Mouse (Mus musculus) thymus, postnatal 4 days (tissue): ENCODE results near the gene Tnip2.

Experiments used
- DNase-seq: peaks from one replicate; pipeline ENCODE4 v3.0.0; 2021

The Tnip2 gene

DNA sequence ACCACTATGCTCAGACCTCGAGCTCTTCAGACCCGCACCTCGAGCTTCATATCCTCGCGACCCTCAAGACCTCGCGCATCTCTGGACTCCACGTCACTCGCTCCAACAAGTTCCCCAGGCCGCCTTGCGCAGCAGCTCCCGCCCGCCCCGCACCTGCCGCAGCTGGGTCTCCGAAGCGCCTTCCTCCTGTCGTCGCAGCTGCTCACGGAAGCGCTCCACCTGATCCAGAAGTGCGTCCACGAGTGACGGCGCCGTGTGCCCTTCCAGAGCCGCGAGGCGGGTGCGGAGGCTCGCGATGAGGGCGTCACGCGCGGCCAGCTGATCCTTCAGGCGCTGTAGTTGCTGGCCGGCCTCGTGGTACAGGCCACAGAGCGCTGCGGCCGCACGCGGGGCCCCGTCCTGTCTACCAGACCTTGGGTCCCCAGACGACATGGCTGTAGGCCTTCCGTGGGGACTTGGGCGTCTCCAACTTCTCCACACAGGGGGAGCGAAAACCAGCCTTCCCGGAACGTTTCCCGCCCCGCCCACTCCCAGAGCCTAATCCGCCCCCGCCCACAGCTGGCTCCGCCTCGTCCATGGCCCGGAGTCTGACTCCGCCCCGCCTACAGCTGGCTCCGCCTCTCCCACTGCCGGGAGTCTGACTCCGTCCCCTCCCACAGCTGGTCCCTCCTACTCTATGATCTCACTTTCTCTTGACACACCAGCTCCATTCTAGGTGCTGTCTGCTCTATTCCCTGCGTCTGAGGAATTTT lies at the start of gene Tnip2:
TSS of gene Tnip2 (minus strand) at position 526 of the 752 bp plus-strand sequence.
- DNase-seq = peak; percentile 99

DNA sequence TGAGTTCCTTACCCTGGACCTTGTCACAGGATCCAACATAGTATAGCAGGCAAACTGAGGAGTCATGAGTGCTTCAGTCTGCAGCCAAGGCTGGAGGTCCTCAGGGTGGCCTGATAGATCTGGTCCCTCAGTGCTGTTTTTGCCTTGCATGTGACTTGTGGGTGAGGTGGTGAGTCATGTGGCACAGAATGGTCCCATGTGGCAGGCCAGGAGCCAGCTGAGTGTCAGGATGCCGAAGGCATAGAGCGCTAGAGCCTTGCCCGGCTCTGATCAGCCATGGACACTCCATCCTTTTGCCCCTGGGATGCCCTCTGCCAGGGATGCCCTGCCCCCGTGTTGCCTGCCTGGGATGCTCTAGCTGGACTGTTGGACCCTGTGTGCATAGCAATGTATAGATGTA lies 38.0 kb upstream of the Tnip2 start:
- no peak for DNase-seq

DNA sequence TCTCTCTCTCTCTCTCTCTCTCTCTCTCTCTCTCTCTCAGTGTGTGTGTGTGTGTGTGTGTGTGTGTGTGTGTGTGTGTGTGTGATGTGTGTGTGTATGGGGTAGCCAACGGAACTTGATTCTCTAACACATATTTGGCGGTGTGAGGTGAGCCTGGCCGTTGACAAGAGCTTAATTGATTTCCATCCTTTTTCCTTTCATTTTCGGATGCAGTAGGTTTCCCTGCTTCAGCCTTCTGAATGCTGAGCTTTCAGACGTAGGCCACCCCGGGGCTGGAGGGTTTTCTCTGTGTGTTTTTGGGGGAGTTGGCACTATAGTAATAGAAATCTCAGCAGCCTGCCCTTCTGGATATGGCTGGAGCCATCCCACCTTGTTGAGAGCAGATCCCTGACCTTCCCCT lies 36.5 kb upstream of the Tnip2 start:
- DNase-seq = no peak

DNA sequence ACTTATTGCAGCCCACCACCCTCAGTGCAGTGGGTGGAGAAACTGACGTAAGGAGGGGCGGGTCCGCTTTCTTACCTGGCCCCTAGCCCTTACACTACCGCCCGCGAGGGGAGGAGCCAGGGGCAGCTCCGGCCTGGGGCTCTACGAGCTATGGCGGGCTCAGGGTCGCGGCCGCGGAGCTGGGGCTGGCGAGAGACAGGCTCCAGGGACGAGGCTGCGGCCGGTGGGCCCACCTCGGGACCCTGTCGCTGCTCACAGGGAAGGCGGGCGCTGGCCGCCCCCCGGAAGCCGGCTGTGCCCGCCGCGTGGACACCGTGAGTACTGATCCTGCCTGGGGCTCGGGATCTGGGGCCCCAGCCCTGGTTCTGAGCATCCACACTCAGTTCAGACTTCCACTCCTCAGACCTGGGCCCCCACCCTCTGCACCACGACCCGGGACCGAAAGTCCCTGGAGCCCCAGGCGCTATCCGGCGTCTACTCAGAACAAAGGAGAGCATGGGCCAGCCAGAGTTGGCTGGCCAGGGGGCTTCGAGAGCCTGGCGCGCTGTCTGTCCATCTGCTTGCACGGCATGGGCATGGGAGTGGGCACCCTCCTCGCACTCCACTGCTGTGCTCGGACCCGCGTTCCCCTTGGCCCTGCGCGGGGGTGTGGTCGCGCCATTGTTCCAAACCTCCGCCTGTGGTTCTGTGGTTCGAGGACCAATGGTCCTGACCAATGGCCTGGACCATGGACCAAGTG lies 35.9 kb upstream of the Tnip2 start:
- peak; percentile 66 for DNase-seq

DNA sequence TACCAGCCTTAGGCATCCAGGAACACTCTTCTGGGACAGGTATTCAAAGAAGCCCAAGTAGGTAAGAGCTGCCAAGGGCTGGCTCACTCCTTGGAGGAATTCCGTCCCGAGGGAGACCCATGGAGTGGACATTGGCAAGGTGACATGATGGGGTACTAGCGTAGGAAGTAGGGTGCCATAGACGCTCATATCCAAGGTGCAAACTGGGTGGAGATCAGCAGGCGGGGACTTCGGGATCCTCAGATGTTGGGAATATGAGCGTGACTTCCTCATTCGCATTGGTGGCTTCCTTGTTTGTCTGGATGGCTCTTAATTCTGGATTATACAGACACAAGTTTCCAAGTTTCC lies 35.3 kb upstream of the Tnip2 start:
- no peak for DNase-seq

DNA sequence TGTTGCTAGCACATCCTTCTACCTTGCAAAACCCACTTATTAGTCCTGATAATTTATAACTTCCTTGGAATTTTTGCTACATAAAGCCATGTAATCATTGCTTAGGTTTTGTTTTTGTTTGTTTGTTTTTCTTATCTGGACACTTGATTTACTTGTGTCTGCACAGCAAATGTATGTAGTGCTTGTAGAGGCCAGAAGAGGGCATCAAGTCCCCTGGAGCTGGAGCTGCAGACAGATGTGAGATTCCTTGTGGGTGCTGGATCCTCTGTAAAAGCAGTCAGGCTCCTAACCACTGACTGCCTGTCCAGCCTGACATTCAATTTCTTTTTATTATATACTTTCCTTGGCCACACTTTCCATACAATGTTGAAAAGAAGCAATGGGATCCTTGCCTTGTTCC lies 33.6 kb upstream of the Tnip2 start:
- DNase-seq = peak; percentile 52

DNA sequence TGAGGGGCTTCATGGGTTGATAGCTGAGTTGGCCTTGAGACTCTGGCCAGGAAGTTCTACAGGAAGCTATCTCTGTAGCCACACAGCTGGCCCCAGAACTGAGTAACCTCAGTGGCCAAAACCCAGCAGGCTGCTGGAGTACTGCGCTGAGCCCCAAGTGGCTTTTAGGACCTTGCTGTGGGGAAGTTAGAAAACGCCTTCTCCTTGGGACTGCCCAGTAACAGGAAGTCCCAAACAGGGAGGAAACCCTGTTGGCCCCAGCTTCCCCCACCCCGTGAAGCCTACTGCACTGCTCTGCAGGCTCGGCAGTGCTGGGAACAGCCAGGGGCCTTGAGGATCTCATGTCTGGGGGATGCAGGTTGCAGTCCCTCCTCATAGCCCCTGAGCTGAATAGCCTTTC lies 29.3 kb upstream of the Tnip2 start:
- peak; percentile 29 for DNase-seq

DNA sequence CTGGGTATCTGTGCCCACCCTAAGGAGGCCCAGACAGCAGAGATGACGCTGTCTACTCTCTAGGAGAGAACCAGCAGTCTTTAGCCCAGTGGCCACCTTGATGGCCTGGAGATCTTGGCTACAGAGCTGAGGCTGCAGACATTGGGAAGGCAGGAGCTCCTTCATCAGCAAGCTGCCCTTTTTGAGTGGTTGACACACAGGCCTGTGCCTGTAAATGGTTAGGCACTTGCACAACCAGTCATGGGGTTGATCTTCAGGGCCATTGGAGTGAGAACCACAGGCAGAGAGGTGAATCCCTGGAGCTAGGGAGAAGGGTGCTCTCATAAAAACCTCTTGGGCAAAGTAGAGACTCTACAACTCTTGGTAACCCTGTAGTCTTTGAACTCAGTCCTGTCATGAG lies 28.4 kb upstream of the Tnip2 start:
- DNase-seq = no peak

DNA sequence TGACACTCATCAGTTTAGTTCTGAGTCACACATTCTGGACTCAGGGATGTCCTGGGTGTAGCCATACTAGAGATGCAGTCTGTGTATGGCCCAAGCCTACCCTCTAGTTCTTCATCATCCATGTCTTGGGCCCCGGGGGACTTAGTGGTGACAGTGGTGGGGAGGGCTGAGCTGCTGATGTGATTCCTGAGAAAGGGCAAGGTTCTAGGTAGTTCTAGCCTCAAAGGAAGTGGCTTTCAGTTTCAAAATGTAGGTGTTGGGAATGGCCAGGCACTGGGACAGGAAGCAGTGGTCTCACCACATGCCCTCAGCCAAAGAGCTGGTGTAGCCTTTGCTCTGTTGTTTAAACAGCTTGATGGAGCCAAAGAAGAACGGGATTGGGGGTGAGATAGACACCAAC lies 25.3 kb upstream of the Tnip2 start:
- no peak for DNase-seq

DNA sequence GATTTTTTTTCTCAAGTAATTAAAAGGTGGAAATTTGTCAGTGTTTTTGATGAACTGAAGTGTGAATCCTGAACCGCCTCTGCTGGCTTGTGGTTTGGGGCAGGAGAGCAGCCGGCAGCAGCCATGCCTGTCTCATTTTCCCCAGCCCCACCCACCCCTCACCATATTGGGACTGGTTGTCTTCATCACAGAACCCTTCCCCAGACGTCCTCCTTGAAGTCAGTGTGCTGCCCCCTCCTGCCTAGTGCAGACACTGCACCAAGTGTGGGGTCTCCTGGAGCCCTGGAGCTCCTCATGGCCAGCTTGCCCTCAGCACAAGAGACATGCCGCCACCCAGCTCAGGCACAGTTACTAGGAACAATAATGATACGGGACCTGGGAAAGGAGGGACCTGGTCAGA lies 24.7 kb upstream of the Tnip2 start:
- peak; percentile 87 for DNase-seq

DNA sequence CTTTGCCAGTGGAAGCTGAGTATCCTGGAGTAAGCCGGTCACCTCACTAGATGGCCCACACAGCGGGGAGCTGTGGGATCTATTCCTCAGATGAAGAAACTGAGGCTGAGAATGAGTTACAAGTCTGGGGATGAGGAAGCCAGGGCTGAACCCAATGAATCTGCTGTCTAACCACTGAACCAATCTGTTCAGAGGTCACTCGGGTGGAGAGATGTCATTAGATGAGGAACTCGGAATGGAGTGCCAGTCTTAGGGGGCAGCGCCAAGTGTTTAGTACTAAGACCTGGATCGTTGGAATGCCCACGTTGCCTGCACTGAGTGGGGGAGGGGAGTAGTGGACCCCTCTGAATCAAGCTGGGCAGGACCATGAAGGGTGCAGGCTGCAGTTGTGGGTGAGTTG lies 24.3 kb upstream of the Tnip2 start:
- DNase-seq = no peak

DNA sequence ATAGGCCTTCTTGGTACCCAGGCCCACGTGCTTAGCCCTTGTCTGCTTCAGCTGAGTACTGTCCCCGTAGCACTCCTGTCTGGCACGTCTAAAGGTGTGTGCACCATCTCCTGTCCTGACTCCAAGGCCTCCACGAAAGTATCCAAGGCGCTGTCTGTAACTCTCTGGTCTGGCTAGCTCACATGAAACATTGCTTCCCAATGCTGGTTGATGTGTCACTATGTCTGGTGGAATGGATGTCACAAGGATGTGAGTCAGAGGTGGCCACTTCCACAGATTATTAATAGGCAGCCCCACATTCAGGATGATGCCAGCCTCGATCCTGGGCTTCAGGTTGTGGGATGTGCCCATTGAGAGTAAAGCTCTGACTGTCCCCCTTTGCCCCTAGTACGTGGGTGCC lies 22.0 kb upstream of the Tnip2 start:
- no peak for DNase-seq

DNA sequence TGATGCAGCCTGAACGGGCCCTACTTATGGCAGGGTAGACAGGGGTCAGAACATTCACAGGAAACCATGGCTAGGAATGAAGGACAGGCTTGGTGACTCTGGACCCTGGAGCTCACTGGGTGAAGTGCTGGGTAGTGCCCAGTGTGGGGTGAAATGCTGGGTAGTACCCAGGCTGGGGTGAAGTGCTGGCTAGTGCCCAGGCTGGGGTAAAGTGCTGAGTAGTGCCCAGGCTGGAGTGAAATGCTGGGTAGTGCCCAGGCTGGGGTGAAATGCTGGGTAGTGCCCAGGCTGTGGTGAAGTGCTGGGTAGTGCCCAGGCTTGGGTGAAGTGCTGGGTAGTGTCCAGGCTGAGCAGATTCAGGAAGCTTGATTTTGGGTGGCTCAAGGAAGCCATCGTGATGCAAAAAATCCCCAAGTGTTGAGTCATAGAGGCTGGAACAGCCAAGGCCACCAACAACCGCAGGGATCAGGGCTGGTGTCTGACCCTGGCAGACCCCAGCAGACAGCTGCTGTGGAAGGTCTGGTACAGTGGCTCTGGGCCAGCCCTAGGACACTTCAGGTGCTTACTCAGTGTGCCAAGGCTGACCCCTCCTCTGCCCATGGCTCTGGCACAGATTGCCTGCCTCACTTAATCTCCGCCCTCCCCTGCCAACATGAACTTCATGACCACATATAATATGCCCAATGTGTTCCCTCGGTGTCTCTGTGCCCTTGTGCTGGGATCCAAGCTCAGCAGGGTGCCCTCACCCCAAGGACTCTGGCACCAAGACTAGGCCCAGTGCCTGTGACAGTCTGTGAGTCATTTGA lies 21.2 kb upstream of the Tnip2 start:
- DNase-seq = no peak

DNA sequence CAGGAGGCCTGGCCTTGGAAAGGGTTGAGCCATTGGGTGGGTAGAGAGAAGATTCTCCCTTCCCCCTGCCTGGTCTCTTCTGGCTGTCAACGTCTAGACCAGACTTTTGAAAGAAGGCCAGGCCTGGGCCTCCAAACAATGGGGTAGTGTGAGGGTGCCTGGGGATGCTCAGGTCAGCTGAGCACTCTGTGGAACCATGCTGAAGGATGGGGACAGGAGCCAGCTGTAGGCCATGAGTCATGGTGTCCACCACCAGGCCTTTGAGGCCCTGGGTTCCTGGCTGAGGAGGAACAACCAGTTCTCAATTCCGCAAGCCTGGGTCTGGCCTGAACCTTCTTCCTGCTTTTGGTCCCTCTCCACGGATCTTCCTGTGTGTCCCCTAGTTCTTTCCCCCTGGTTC lies 20.0 kb upstream of the Tnip2 start:
- no peak for DNase-seq

DNA sequence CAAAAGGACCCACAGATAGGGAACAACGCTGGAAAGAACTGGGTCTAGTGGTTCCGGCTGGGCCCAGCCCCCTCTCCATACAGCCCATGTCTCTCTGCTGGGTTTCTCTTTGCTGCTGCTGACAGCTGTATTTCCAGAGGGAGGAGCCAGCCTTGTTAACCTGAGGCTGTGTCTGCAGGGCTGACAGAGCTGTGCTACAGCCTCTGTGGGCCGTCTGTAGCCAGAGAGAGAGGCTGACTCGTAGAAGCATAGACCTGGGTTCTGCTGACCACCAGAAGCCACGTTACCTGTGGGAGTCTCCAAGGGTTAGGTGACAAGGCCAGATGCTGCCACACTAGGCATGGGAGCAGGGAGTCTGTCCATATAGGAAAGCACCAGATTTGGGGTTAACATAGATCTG lies 19.3 kb upstream of the Tnip2 start:
- no peak for DNase-seq

DNA sequence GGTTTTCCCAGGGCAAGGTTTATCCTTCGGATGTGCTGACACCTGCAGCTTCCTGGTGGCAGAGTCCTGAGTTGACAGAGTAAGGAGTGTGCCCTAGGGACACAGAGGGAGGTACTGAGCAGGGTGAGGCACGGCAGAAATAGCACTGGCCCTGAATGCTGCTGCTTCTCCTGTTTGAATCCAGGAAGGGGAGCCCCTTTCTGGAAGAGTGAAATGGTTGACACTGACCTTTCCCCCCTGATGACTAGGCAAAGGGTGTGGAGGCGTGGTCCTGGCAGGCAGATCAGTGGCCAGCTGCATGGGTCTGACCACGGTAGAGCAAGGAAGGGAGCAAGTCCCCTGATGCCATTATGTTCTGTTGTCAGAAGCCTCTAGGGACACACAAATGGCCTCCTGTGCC lies 16.9 kb upstream of the Tnip2 start:
- no peak for DNase-seq

DNA sequence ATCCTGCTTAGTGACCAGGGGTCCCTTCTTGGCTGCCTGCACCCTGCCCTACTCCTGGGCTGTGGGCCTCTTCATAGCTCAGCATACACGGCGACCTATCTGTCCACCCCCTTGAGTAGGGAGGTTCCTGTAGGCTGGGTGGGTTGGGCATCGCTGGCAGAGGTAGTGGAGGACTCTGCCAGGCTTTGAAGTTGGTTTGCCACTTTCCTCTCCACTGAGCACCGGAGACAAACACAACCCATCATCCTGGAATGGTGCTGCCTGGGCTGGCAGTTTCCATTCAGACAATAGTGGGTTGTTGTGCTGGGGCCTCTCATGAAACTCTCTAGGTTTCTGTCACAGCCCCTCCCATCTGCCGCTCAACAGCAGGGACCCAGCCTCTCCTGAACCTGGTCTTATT lies 16.3 kb upstream of the Tnip2 start:
- DNase-seq = no peak

DNA sequence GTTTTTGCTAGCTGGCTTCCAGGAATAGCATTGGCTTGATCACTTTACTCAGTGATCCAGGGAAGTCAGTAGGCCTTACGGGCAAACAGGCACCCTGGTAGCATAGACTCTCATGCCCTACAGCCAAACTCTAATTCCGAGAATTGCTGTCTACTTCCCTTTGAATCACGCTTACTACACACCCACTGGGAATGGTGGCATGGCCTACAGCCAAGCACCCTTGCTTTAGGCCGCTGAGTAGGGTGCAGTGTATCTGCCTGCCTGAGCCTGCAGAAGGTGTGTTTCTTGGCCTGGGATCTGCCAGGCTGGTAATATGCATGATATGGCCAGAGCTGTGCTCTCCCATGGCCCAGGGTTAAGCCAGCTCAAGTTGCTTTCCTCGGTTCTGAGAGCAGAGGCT lies 14.9 kb upstream of the Tnip2 start:
- DNase-seq = no peak

DNA sequence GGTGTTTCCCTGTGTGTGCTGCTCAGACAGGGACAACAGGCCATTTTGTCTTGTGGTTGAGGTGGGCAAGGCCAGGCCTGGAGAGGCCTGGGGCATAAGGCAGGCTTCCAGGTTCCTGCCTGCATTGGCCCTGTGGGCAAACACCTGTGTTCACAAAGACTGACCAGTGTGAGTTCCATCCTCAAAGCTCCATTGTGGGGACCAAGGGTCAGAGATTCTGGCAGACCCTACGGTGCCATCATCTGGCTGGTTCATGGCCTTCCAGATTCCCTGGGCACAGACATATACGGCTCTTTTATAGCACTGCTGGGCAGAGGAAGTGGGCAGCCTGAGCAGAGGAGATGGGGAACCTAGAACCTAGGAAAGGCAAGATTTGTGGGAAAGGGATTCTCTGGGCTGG lies 13.6 kb upstream of the Tnip2 start:
- DNase-seq = no peak

DNA sequence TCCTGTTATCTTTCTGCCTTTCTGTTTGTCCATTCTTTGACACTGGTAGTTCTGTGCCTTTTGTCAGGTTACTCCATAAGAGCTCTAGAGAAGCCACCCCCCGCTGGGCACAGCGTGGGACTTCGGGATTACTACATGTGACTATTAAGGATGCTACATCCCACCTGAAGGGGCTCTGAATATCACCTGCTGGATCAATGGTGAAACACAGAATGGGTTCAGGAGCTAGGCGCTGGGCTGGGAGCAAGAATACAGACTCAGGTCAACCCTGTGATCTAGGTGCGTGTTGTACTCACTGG lies 12.6 kb upstream of the Tnip2 start:
- DNase-seq = no peak

DNA sequence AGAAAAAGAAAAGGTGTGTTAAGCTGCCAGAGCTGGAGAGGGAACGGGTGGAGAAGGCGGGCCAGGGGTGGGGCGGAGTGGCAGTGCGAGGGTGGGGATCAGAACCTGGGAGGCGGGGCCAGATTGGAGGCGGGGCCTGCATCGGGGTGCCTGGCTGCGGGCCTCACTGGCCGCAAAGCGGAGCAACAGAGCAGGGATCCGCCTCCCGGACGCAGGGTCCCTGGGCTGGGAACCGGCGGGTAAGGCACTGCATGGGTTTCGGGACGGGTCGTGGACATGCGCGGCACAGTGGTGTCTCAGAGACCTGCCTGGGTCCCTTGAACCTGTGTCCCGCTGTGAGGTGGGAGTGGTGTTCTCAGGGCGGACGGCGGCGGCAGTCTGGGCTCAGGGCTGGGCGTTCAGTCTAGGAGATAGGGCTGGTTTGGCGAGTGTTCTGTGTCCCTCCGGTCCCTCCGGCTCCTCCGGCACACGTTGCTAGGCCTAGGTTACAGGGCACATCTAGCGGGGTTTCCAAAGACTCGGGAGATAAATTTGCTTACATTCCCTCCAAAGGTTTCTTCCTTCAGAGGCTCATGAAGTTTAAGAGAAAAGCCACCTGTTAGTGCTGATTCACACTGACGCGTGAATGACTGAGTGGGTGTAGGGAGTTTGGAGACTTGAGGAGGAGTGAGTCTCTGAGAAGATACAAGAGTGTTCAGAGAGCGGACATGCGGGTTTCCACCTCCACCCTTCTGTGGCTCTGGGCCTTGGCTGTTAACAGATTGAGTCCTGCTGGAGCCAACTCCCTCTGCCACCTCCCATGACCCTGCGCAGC lies 12.1 kb upstream of the Tnip2 start, which contains the start of gene Sh3bp2:
TSS of gene Sh3bp2 (plus strand) at position 176 of the 814 bp plus-strand sequence.
- DNase-seq = peak; percentile 99

DNA sequence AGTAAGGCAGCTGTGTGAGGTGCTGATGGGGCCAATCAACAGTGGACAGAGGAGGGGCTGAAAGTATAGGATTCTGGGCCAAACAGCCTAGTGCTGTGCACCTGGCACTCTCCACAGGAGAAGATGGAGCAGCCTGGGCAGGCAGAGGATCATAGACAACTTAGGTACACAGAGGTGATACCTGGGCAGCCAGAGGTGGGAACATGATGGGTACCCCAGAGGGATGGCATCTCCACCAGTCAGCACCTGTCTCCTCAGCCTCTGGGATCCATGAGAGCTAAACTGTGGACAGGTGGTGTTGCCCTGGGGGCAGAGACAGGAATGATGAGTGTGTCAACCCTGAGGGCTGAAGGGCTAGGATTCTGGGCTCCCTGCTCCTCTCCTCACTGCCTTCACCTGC lies 10.7 kb upstream of the Tnip2 start:
- peak; percentile 11 for DNase-seq

DNA sequence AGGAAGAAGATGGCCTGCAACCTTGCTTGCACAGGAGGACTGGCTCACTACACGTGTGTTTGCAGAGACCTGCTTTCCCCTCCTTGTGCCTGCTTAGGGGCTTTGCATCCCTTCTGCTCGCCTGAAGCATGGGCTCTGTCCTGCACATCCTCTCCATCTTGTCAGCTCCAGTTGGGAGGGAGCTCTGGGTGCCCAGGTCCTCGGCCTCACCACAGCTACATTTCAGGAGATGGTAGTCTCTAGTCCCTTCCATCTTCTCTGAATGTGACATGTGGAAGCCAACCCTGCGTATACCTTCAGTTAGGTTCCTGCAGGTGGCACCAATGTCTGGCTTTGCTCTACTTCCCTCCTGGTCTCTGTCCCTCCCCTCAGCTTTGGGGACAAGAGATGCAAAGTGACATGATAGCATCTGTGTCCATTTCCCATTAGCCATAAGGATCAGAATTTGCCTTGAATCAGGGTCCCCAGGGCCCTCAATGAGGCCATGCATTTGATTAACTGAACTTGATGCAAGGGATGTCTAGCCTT lies 10.2 kb upstream of the Tnip2 start:
- DNase-seq = peak; percentile 40
